Mouse (Mus musculus): ENCODE measurements around the gene Yju2. TPM values are rescaled to one million over a fixed set of nuclear protein-coding genes. Genes with fewer than 3 reads are reported as not detected.

Yju2 gene
- polyA plus RNA-seq, 1 experiment from 2014 or later, result 29.4 TPM

- 78% methylated on average over 14 of the region's 14 CpGs for WGBS
- peaks cover 2% of the 10 kb centered on the region; the same call in 1 of the 2 replicates for H3K27me3 ChIP-seq
- ATAC-seq (ENCODE audit: low FRiP score, low read depth), result no peak
- peak overlapping the region; percentile 96 for H3K4me2 ChIP-seq (replicated peaks)
- H3K9me3 ChIP-seq, result no peaks in the 10 kb centered on the region
- peak overlapping the region; percentile 75 for H3K9ac ChIP-seq (replicated peaks)
- peak overlapping the region; percentile 59 for H3K4me3 ChIP-seq
- H3K36me3 ChIP-seq, result peaks cover 44% of the 10 kb centered on the region
- peaks cover 33% of the 10 kb centered on the region for H3K4me1 ChIP-seq
- H3K27ac ChIP-seq (replicated peaks), result peak overlapping the region; percentile 97; the same call in 1 of the 2 replicates
Observed at GRCm38 (mm10) chr17:56010255-56010654, 51.4 kb downstream of the Yju2 start.

GRCm38 (mm10) chr17:56010681-56011080 lies 51.8 kb downstream of the Yju2 start:
- H3K27me3 ChIP-seq, result no peaks in the 10 kb centered on the region
- peak overlapping the region; percentile 59 for H3K4me3 ChIP-seq
- peak overlapping the region; percentile 75 for H3K9ac ChIP-seq (replicated peaks)
- peaks cover 48% of the 10 kb centered on the region for H3K36me3 ChIP-seq
- H3K9me3 ChIP-seq, result no peaks in the 10 kb centered on the region
- WGBS, result 9% methylated on average over 9 of the region's 9 CpGs
- peak overlapping the region; percentile 96 for H3K4me2 ChIP-seq (replicated peaks)
- H3K4me1 ChIP-seq, result peaks cover 33% of the 10 kb centered on the region
- ATAC-seq (ENCODE audit: low FRiP score, low read depth), result no peak
- H3K27ac ChIP-seq (replicated peaks), result peak overlapping the region; percentile 97; the same call in 1 of the 2 replicates

GRCm38 (mm10) chr17:56011441-56011840 lies 52.5 kb downstream of the Yju2 start:
- Histone ChIP-seq H3K9me3 (no peaks in the 10 kb centered on the region), H3K4me3 (no peak overlapping the region), H3K36me3 (peaks cover 56% of the 10 kb centered on the region), H3K4me1 (peaks cover 33% of the 10 kb centered on the region), H3K27me3 (no peaks in the 10 kb centered on the region), H3K27ac (replicated peaks) (no peak overlapping the region), H3K9ac (replicated peaks) (peak overlapping the region; percentile 43), H3K4me2 (replicated peaks) (0 out of 2 replicates have a peak overlapping the region, but pooled peaks have one; percentile 96)
- WGBS, result 89% methylated on average over 7 of the region's 7 CpGs
- no peak for ATAC-seq (ENCODE audit: low FRiP score, low read depth)

GRCm38 (mm10) chr17:56015293-56015692 lies 56.4 kb downstream of the Yju2 start:
- 98% methylated on average over 9 of the region's 9 CpGs for WGBS
- Histone ChIP-seq H3K9ac (replicated peaks) (no peak overlapping the region), H3K36me3 (peaks cover 93% of the 10 kb centered on the region), H3K4me1 (peaks cover 19% of the 10 kb centered on the region), H3K9me3 (no peaks in the 10 kb centered on the region), H3K4me3 (no peak overlapping the region), H3K27me3 (no peaks in the 10 kb centered on the region), H3K27ac (replicated peaks) (no peak overlapping the region), H3K4me2 (replicated peaks) (no peak overlapping the region)
- no peak for ATAC-seq (ENCODE audit: low FRiP score, low read depth)

GRCm38 (mm10) chr17:56016382-56016781 lies 57.5 kb downstream of the Yju2 start:
- Histone ChIP-seq H3K27ac (replicated peaks) (no peak overlapping the region), H3K27me3 (no peaks in the 10 kb centered on the region), H3K4me3 (no peak overlapping the region), H3K4me2 (replicated peaks) (no peak overlapping the region), H3K4me1 (peaks cover 8% of the 10 kb centered on the region), H3K36me3 (peaks cover 83% of the 10 kb centered on the region), H3K9ac (replicated peaks) (no peak overlapping the region), H3K9me3 (no peaks in the 10 kb centered on the region)
- 87% methylated on average over 8 of the region's 8 CpGs for WGBS
- no peak for ATAC-seq (ENCODE audit: low FRiP score, low read depth)

GRCm38 (mm10) chr17:56016793-56017785 lies 58.2 kb downstream of the Yju2 start:
- H3K27ac ChIP-seq (replicated peaks), result 0 out of 2 replicates have a peak overlapping the region, but pooled peaks have one; percentile 46
- peaks cover 1% of the 10 kb centered on the region for H3K4me1 ChIP-seq
- H3K27me3 ChIP-seq, result no peaks in the 10 kb centered on the region
- H3K36me3 ChIP-seq, result peaks cover 76% of the 10 kb centered on the region
- no peak overlapping the region for H3K4me2 ChIP-seq (replicated peaks)
- ATAC-seq (ENCODE audit: low FRiP score, low read depth), result no peak
- WGBS, result 88% methylated on average over 15 of the region's 15 CpGs
- no peaks in the 10 kb centered on the region for H3K9me3 ChIP-seq
- no peak overlapping the region for H3K9ac ChIP-seq (replicated peaks)
- H3K4me3 ChIP-seq, result no peak overlapping the region

- Histone ChIP-seq H3K36me3 (peaks cover 72% of the 10 kb centered on the region), H3K4me3 (no peak overlapping the region), H3K9me3 (no peaks in the 10 kb centered on the region), H3K9ac (replicated peaks) (no peak overlapping the region), H3K27ac (replicated peaks) (0 out of 2 replicates have a peak overlapping the region, but pooled peaks have one; percentile 10), H3K27me3 (no peaks in the 10 kb centered on the region), H3K4me1 (peaks cover 7% of the 10 kb centered on the region; the same call in 1 of the 2 replicates), H3K4me2 (replicated peaks) (no peak overlapping the region)
- 87% methylated on average over 7 of the region's 7 CpGs for WGBS
- ATAC-seq (ENCODE audit: low FRiP score, low read depth), result no peak
Observed at GRCm38 (mm10) chr17:56017848-56018247, 58.9 kb downstream of the Yju2 start.

Other genes with a start within 250 kb of the Yju2 start
- 12.6 and 13.0 TPM in 2 replicates for gene Pot1b, start 246.5 kb upstream of the Yju2 start, polyA plus RNA-seq (2016; fragmentation: Nextera tagmentation; extraction: Ambion mirVana)
- 0.10 TPM in 2 replicates for gene Adgre4, start 209.1 kb upstream of the Yju2 start, polyA plus RNA-seq (2016; fragmentation: Nextera tagmentation; extraction: Ambion mirVana)
- gene Zfp119a, start 80.2 kb upstream of the Yju2 start, polyA plus RNA-seq (2016; fragmentation: Nextera tagmentation; extraction: Ambion mirVana), result 12.6 and 13.3 TPM in 2 replicates
- 15.7 and 16.7 TPM in 2 replicates for gene Zfp959, start 67.0 kb upstream of the Yju2 start, polyA plus RNA-seq (2016; fragmentation: Nextera tagmentation; extraction: Ambion mirVana)
- 6.1 and 6.3 TPM in 2 replicates for gene Zfp119b, start 9.6 kb upstream of the Yju2 start, polyA plus RNA-seq (2016; fragmentation: Nextera tagmentation; extraction: Ambion mirVana)
- 3.2 and 3.8 TPM in 2 replicates for gene Ebi3, start 6.5 kb upstream of the Yju2 start, polyA plus RNA-seq (2016; fragmentation: Nextera tagmentation; extraction: Ambion mirVana)
- gene Shd, start 11.4 kb downstream of the Yju2 start, polyA plus RNA-seq (2016; fragmentation: Nextera tagmentation; extraction: Ambion mirVana), result 123 and 131 TPM in 2 replicates
- 89.8 and 98.3 TPM in 2 replicates for gene Fsd1, start 27.4 kb downstream of the Yju2 start, polyA plus RNA-seq (2016; fragmentation: Nextera tagmentation; extraction: Ambion mirVana)
- gene Stap2, start 46.5 kb downstream of the Yju2 start, polyA plus RNA-seq (2016; fragmentation: Nextera tagmentation; extraction: Ambion mirVana), result 4.7 and 5.7 TPM in 2 replicates
- 195 and 205 TPM in 2 replicates for gene Mpnd, start 46.6 kb downstream of the Yju2 start, polyA plus RNA-seq (2016; fragmentation: Nextera tagmentation; extraction: Ambion mirVana)
- gene Sh3gl1, start 77.5 kb downstream of the Yju2 start, polyA plus RNA-seq (2016; fragmentation: Nextera tagmentation; extraction: Ambion mirVana), result 131 and 138 TPM in 2 replicates
- 32.5 and 34.5 TPM in 2 replicates for gene Chaf1a, start 81.3 kb downstream of the Yju2 start, polyA plus RNA-seq (2016; fragmentation: Nextera tagmentation; extraction: Ambion mirVana)
- 54.9 and 58.1 TPM in 2 replicates for gene Ubxn6, start 115.9 kb downstream of the Yju2 start, polyA plus RNA-seq (2016; fragmentation: Nextera tagmentation; extraction: Ambion mirVana)
- 179 and 184 TPM in 2 replicates for gene Hdgfl2, start 120.5 kb downstream of the Yju2 start, polyA plus RNA-seq (2016; fragmentation: Nextera tagmentation; extraction: Ambion mirVana)
- gene Plin4, start 150.7 kb downstream of the Yju2 start, polyA plus RNA-seq (2016; fragmentation: Nextera tagmentation; extraction: Ambion mirVana), result 0.09 and 0.10 TPM in 2 replicates
- 0.14 and 0.34 TPM in 2 replicates for gene Plin5, start 158.5 kb downstream of the Yju2 start, polyA plus RNA-seq (2016; fragmentation: Nextera tagmentation; extraction: Ambion mirVana)
- gene Lrg1, start 162.9 kb downstream of the Yju2 start, polyA plus RNA-seq (2016; fragmentation: Nextera tagmentation; extraction: Ambion mirVana), result 0.29 TPM in 1 of 2 replicates, not detected in the other
- 6.5 and 7.9 TPM in 2 replicates for gene Sema6b, start 181.2 kb downstream of the Yju2 start, polyA plus RNA-seq (2016; fragmentation: Nextera tagmentation; extraction: Ambion mirVana)
- 8.0 and 8.2 TPM in 2 replicates for gene Tnfaip8l1, start 203.4 kb downstream of the Yju2 start, polyA plus RNA-seq (2016; fragmentation: Nextera tagmentation; extraction: Ambion mirVana)
- gene Mydgf, start 224.8 kb downstream of the Yju2 start, polyA plus RNA-seq (2016; fragmentation: Nextera tagmentation; extraction: Ambion mirVana), result 56.8 and 61.6 TPM in 2 replicates